Mouse (Mus musculus): ENCODE measurements around the gene Rpl34. TPM values are rescaled to one million over a fixed set of nuclear protein-coding genes. Genes with fewer than 3 reads are reported as not detected.

The Rpl34 gene
- 312 and 493 TPM in 2 replicates for polyA plus RNA-seq (2012; rRNA removed)

GRCm38 (mm10) chr3:130730189-130730653 lies at the start of gene Rpl34:
Rpl34 (minus strand) TSS chr3:130730398.

GRCm38 (mm10) chr3:130708967-130709924 lies 21.0 kb downstream of the Rpl34 start, which contains the start of gene Ostc:
Ostc (minus strand) TSS chr3:130709444.

Other genes starting within 250 kb of the Rpl34 start
- 0.02 TPM in 1 of 2 replicates, not detected in the other for gene Etnppl, start 113.0 kb downstream of the Rpl34 start, polyA plus RNA-seq (2012; rRNA removed)
- 13.7 and 15.1 TPM in 2 replicates for gene Ostc, start 21.0 kb downstream of the Rpl34 start, polyA plus RNA-seq (2012; rRNA removed)

Data from stomach, adult 2 months (tissue).